Mouse (Mus musculus) liver, embryonic 15.5 days (tissue): ENCODE data around the gene 4930539E08Rik. TPM values are rescaled to one million over a fixed set of nuclear protein-coding genes. Genes with fewer than 3 reads are reported as not detected.
A peak's percentile ranks its signal among the peaks of the same experiment; 100 is the strongest.

ENCODE experiments used
- ATAC-seq: fragments of 200-750 bp; cut with Nextera tagmentation; 2 replicates; pipeline ENCODE4 v1.8.0; 2017; ENCODE audit warnings: moderate number of reproducible peaks, mild to moderate bottlenecking, moderate library complexity; ENCODE audit not compliant: insufficient read depth
- H3K27ac ChIP-seq: fragments of 300-500 bp; sonication (generic); replicated peaks from 2 replicates; pipeline ENCODE4 v1.5.1; 2015; ENCODE audit warnings: mild to moderate bottlenecking, inconsistent platforms
- H3K27me3 ChIP-seq: fragments of 300-500 bp; sonication (generic); 2 replicates; pipeline ENCODE4 v1.6.1; 2015; ENCODE audit warnings: mild to moderate bottlenecking, inconsistent platforms
- H3K36me3 ChIP-seq: fragments of 300-500 bp; sonication (generic); replicated peaks from 2 replicates; pipeline ENCODE4 v1.6.1; 2015; ENCODE audit warnings: moderate library complexity, mild to moderate bottlenecking, inconsistent platforms
- H3K4me1 ChIP-seq: fragments of 300-500 bp; sonication (generic); replicated peaks from 2 replicates; pipeline ENCODE4 v1.6.1; 2015; ENCODE audit warnings: inconsistent platforms
- H3K4me2 ChIP-seq: fragments of 300-500 bp; sonication (generic); 2 replicates; pipeline ENCODE4 v1.6.1; 2015; ENCODE audit warnings: moderate library complexity, mild to moderate bottlenecking, inconsistent platforms
- H3K4me3 ChIP-seq: fragments of 300-500 bp; sonication (generic); replicated peaks from 2 replicates; pipeline ENCODE4 v1.5.1; 2015; ENCODE audit warnings: mild to moderate bottlenecking, inconsistent platforms
- H3K9ac ChIP-seq: fragments of 300-500 bp; sonication (generic); 2 replicates; pipeline ENCODE4 v1.6.1; 2015; ENCODE audit warnings: moderate library complexity, mild to moderate bottlenecking, inconsistent platforms
- H3K9me3 ChIP-seq: fragments of 300-500 bp; sonication (generic); replicated peaks from 2 replicates; pipeline ENCODE4 v1.6.1; 2016; ENCODE audit warnings: inconsistent platforms
- WGBS: fragments of 180-500 bp; shearing (Covaris S2); methylation state at CpG from one replicate; pipeline ENCODE4 v1.1.7; 2015; ENCODE audit warnings: mixed read lengths; ENCODE audit not compliant: insufficient replicate concordance; 5-methylcytosine and 5-hydroxymethylcytosine counted together
- polyA plus RNA-seq: library from polyadenylated mRNA; unstranded; fragments of >200 nt; fragmentation: Nextera tagmentation; extraction: Ambion mirVana; gene quantifications from 2 replicates; pipeline ENCODE4 v1.2.1, GENCODE M21; 2015

Gene 4930539E08Rik
- polyA plus RNA-seq, 1 experiment from 2014 or later, result 0.08 TPM

DNA sequence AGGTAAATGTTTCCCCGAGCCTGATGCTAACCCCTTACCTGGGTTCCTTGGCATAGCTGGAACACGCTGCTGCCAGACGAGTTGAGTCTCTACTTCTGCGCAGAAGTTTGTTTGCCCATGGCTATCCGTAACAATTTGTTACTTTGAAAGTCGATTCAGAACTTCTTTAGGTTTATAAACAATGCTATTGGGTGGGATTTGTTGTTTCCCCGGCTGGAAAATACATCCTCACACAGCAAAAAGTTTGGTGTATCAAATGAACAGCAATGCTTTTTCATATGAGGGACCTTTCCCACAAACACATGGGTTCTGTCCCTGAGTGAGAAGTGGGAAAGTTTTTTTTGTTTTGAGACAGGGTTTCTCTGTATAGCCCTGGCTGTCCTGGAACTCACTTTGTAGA lies 28.6 kb upstream of the 4930539E08Rik start, which contains the start of gene Pxt1:
Gene Pxt1 (minus strand): TSS at position 101 of the 400 bp plus-strand sequence.
- no peak within 1 kb of the TSS for H3K27ac ChIP-seq
- no peak for ATAC-seq
- 84% methylated on average over 7 of the region's 7 CpGs for WGBS
- peaks cover 26% of the 10 kb centered on the region for H3K4me1 ChIP-seq
- no peak within 1 kb of the TSS for H3K4me3 ChIP-seq
- no peak within 1 kb of the TSS for H3K9ac ChIP-seq
- H3K27me3 ChIP-seq, result no peaks in the 10 kb centered on the region
- H3K4me2 ChIP-seq, result no peak within 1 kb of the TSS
- no peaks in the 10 kb centered on the region; the same call in 1 of the 2 replicates for H3K9me3 ChIP-seq
- no peaks in the 10 kb centered on the region for H3K36me3 ChIP-seq

- 62% methylated on average over 10 of the region's 11 CpGs for WGBS
- Histone ChIP-seq H3K9me3 (no peaks in the 10 kb centered on the region), H3K27ac (no peak overlapping the region), H3K27me3 (no peaks in the 10 kb centered on the region), H3K4me3 (no peak overlapping the region), H3K36me3 (no peaks in the 10 kb centered on the region), H3K4me2 (peak overlapping the region; percentile 29), H3K9ac (no peak overlapping the region), H3K4me1 (peaks cover 26% of the 10 kb centered on the region)
- peak; percentile 66 for ATAC-seq
These were observed 27.0 kb upstream of the 4930539E08Rik start for GRCm38 (mm10) chr17:28942101-28942500.

DNA sequence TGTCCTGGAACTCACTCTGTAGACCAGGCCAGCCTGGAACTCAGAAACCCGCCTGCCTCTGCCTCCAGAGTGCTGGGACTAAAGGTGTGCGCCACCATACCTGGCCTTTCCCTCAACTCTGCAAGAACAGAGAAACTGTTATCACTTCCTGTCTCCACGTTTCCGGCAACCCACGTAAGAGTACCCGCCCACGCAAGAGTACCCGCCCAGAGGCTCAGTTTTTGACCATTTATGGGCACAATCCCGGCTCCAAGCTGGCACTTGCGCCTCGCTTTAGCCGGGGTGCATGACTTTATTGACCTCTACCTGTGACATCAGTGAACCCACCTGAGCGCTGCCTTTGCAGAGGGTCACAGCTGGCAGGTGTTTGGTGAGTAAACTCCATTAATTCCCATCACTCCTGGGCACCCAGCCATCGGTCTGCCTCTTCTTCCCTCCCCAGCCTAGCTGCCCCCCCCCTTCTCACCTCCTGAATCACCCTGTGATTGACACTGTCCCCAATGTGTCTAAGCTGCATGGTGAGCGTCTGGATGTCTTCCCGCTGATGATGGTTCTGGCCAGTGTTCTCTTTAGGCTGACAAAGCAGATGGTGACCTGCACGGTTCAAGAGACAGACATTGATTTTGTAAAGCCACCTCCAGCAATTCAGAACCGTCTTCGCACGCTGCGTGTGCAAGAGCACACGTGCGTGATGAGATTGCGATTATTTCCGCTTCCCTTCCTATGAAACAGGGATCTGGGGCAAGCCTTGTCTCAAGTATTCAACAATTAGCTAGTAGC lies 25.8 kb upstream of the 4930539E08Rik start:
- Histone ChIP-seq H3K9me3 (no peaks in the 10 kb centered on the region), H3K9ac (no peak overlapping the region), H3K4me3 (no peak overlapping the region), H3K27ac (no peak overlapping the region), H3K27me3 (no peaks in the 10 kb centered on the region), H3K4me2 (no peak overlapping the region), H3K36me3 (no peaks in the 10 kb centered on the region), H3K4me1 (peaks cover 33% of the 10 kb centered on the region)
- no peak for ATAC-seq
- 77% methylated on average over 25 of the region's 25 CpGs for WGBS

DNA sequence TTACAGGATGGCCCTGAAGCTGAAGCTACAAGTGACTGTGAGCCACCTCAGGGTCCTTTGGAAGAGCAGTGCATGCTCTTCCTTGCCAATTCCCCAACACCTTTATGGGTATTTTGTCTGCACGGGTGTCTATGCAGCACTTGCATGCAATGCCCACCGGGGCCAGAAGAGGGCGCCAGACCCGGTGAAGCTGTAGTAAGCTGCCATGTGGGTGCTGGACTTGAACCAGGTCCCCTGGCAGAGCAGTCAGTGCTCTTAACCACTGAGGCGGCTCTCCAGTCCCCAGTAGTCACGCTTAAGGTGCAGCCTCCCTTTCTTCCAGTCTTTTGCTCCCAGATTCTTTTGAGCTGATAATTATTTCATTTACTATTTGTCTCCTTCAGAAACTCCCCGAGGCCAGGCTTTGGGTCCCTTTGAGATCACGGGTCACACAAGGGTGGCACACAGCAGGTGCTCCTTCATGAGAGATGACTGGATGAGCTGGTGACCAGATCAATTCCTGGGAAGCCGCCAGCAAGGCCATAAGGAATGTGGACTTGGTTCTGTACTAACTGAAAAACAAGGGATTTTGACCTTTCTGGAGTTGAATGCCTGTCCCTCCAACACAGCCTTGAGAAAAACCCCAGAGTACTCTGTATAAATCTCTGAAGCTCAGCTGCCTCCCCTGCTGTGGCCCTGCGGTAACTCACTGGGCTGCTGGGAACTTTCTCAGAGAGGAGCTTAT lies 21.7 kb upstream of the 4930539E08Rik start:
- H3K36me3 ChIP-seq, result no peaks in the 10 kb centered on the region
- H3K27me3 ChIP-seq, result no peaks in the 10 kb centered on the region
- no peaks in the 10 kb centered on the region for H3K9me3 ChIP-seq
- peak overlapping the region; percentile 51; the same call in 1 of the 2 replicates for H3K27ac ChIP-seq
- H3K4me1 ChIP-seq, result peaks cover 29% of the 10 kb centered on the region
- no peak overlapping the region for H3K9ac ChIP-seq
- WGBS, result 70% methylated on average over 10 of the region's 10 CpGs
- 0 out of 2 replicates have a peak overlapping the region, but pooled peaks have one; percentile 10 for H3K4me2 ChIP-seq
- H3K4me3 ChIP-seq, result no peak overlapping the region
- ATAC-seq, result 0 out of 2 replicates have a peak, but pooled peaks have one; percentile 10

DNA sequence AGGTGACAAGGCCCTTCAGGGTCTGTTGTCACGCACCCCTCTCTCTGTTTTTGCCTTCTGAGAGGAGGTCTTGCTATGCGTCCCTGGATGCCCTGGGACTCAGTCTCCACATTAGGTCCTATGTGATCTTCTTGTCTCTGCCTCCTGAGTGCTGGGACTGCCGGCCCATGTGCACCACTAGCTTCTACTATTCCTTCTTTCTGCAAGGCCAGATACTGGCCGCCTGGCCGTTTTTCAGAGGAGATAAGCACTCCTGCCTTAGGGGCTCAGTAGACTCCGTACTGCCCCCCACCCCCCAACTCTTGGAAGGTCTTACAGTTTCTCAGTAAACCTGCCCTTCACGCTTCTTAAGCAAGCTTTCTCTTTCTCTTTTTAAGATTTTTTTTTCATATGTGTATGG lies 21.0 kb upstream of the 4930539E08Rik start:
- H3K36me3 ChIP-seq, result no peaks in the 10 kb centered on the region
- H3K27me3 ChIP-seq, result no peaks in the 10 kb centered on the region
- WGBS, result 35% methylated on average over 7 of the region's 7 CpGs
- no peaks in the 10 kb centered on the region for H3K9me3 ChIP-seq
- H3K27ac ChIP-seq, result peak overlapping the region; percentile 51
- peak; percentile 37; the same call in 1 of the 2 replicates for ATAC-seq
- no peak overlapping the region for H3K9ac ChIP-seq
- H3K4me3 ChIP-seq, result no peak overlapping the region
- H3K4me2 ChIP-seq, result peak overlapping the region; percentile 10; the same call in 1 of the 2 replicates
- peaks cover 31% of the 10 kb centered on the region for H3K4me1 ChIP-seq

DNA sequence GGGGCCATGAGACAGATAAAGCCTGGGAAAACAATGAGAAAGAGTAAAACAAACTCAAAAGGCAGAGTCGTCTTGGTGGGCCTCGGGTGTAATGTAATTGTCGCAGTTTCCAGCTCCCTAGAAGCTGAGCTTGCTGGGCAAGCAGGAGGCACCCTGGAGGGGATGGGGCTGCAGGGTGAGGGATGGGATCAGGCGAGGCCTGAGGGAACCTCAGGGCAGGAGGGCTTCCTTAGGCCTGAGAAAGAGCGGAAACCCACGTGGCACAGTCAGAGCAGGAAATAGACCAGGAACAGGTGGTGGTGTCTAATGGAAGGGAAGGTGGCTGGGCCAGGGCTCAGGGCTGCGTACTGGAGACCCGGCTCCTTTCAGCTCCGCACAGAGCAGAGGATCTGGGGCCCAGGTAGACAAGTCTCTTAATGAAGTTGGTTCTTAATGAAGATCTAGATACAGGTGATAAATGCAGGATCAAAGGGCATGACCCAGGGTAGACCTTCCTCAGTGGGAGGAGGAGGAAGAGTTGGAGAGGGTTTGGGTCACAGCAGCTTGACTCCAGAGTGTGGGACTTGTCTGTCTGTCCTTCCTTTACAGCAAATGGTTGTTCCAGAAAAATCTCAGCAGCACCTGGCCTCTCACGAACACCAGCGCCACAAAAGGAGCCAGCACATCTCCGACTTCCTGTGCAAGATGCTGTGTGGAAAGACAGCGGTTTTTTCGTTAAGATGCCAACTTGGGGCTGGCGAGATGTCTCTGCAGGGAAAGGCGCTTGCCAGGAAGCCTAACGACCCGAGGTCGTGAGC lies 19.2 kb upstream of the 4930539E08Rik start:
- no peak overlapping the region for H3K27ac ChIP-seq
- no peaks in the 10 kb centered on the region for H3K9me3 ChIP-seq
- no peak overlapping the region for H3K9ac ChIP-seq
- ATAC-seq, result no peak
- H3K4me3 ChIP-seq, result no peak overlapping the region
- H3K27me3 ChIP-seq, result no peaks in the 10 kb centered on the region
- no peak overlapping the region for H3K4me2 ChIP-seq
- WGBS, result 69% methylated on average over 19 of the region's 19 CpGs
- peaks cover 46% of the 10 kb centered on the region for H3K4me1 ChIP-seq
- no peaks in the 10 kb centered on the region for H3K36me3 ChIP-seq

DNA sequence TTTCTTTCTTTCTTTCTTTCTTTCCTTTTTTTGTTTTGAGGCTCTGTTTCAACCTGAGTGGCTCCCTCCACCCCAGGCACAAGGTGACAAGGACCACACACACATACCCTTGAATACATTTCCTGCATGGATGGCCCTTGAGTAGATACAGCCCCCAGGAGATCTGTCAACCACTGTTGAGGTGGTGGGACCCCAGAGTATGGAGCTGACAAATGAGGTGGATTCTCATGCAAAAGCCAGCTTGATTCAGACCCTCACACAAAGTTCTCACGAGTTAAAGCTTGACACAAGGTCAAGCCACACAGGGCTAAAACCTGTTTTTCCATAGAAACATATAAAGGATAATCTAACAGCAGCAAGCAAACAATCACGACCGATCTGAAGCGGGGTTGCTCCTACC lies 17.1 kb upstream of the 4930539E08Rik start:
- H3K27ac ChIP-seq, result peak overlapping the region; percentile 100
- WGBS, result 85% methylated on average over 4 of the region's 4 CpGs

DNA sequence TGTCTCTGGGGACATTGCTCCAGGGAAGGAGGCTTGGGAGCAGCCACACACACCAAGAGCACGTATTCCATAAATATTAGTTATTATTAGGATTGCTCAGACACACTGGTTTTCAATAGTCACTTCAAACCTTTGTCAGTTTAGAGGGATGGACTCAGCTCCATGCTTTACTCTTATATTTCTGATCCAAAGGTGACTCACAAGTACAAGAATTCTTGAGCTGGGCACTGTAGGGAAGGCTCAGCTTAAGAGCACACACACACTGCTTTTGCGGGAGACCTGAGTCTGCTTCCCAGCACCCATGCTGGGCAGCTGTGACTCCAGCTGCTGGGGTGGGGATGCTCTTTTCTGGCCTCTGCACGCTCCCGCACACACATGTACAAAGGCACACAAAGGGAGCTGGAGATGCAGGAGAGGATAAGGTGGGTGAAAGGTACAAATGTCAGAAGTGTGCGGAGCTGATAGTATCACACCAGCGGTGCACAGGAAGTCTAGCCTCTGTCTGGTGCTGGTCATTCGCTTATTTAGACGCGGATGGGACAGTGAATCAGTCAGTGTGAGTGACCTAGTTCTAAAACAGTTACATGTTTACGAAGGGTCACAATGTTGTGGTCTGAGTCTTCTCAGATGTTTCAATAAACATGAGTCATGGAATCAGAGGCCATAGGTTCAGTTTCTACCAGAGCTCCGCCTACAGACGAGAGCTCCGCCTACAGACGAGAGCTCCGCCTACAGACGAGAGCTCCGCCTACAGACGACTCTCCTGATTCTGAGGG lies 16.5 kb upstream of the 4930539E08Rik start:
- ATAC-seq, result no peak
- no peak overlapping the region for H3K4me2 ChIP-seq
- no peaks in the 10 kb centered on the region for H3K27me3 ChIP-seq
- peak overlapping the region; percentile 74; the same call in 1 of the 2 replicates for H3K9ac ChIP-seq
- no peaks in the 10 kb centered on the region for H3K9me3 ChIP-seq
- H3K36me3 ChIP-seq, result no peaks in the 10 kb centered on the region
- peaks cover 69% of the 10 kb centered on the region for H3K4me1 ChIP-seq
- no peak overlapping the region for H3K4me3 ChIP-seq
- peak overlapping the region; percentile 100 for H3K27ac ChIP-seq
- WGBS, result 84% methylated on average over 18 of the region's 18 CpGs

More for the DNA sequence above, 17.1 kb upstream of the 4930539E08Rik start:
- H3K9me3 ChIP-seq, result no peaks in the 10 kb centered on the region
- no peaks in the 10 kb centered on the region for H3K36me3 ChIP-seq
- no peak overlapping the region for H3K4me2 ChIP-seq
- H3K9ac ChIP-seq, result no peak overlapping the region
- no peaks in the 10 kb centered on the region for H3K27me3 ChIP-seq
- no peak overlapping the region for H3K4me3 ChIP-seq
- ATAC-seq, result no peak
- peaks cover 63% of the 10 kb centered on the region for H3K4me1 ChIP-seq

DNA sequence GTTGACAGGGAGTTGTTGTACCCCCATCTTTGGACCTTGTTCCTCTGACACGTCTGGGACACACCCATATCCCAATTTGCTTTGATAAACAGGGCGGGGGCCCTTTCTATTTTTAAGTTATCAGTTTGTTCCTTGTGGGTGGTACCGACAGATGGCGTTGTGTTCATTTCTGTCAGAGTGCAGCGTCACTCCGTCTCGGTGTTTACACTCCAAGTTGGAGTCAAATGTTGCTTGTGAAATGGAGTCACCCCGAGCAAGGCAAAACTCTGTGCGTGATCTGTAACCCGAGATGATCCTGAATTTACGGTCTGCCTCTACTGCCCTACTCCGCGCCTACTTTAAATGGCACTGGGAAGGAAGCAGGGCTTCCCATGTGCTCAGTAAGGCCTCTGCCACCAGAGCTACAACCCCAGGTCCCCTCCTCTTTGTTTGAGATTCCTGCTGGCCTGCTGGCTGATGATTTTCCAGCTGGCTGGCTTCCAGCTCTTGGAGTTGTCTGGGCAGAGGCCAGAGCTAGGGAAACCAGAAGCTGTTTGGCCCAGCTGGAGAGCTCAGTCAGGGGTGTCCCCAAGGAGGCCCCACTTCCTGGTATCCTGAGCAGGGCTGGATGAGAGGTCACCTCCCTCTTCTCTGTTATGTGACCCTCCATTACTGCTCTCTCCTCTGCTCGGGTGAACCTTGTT lies 15.4 kb upstream of the 4930539E08Rik start:
- H3K27ac ChIP-seq, result peak overlapping the region; percentile 100
- H3K27me3 ChIP-seq, result no peaks in the 10 kb centered on the region
- H3K4me2 ChIP-seq, result peak overlapping the region; percentile 77
- ATAC-seq, result peak; percentile 89
- H3K4me1 ChIP-seq, result peaks cover 65% of the 10 kb centered on the region
- H3K4me3 ChIP-seq, result peak overlapping the region; percentile 44
- peak overlapping the region; percentile 74 for H3K9ac ChIP-seq
- H3K9me3 ChIP-seq, result no peaks in the 10 kb centered on the region
- 11% methylated on average over 14 of the region's 14 CpGs for WGBS
- no peaks in the 10 kb centered on the region for H3K36me3 ChIP-seq

DNA sequence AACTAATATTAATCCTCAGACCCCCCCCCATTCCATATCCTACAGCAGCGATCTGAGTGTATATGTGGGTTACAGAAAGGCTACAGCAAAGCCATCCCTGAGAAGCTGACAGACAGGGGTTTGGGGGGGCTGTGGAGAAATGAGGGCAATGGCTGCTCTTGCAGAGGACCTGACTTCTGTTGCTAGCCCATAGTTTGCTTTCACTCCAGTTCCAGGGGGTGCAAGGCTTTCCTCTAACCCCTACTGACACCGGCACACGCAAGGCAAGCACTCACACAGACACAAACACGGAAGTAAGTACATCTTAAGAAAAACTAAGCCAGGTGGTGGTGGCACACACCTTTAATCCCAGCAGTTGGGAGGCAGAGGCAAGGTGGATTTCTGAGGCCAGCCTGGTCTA lies 14.2 kb upstream of the 4930539E08Rik start:
- ATAC-seq, result no peak
- H3K9me3 ChIP-seq, result no peaks in the 10 kb centered on the region
- H3K9ac ChIP-seq, result peak overlapping the region; percentile 45; the same call in 1 of the 2 replicates
- peaks cover 65% of the 10 kb centered on the region for H3K4me1 ChIP-seq
- H3K36me3 ChIP-seq, result no peaks in the 10 kb centered on the region
- H3K4me3 ChIP-seq, result no peak overlapping the region
- 85% methylated on average over 4 of the region's 4 CpGs for WGBS
- peak overlapping the region; percentile 100 for H3K27ac ChIP-seq
- no peak overlapping the region for H3K4me2 ChIP-seq
- no peaks in the 10 kb centered on the region for H3K27me3 ChIP-seq
